Mouse (Mus musculus): ENCODE data around the gene Trim40.

GRCm38 (mm10) chr17:36869284-36869954 lies 20.5 kb downstream of the Trim40 start, which contains the start of gene Trim10:
- TF ChIP-seq GATA1 (IDR thresholded peaks at IDR 0.05; ENCODE audit: borderline replicate concordance, low read length) (no peak), FLI1 (IDR thresholded peaks at IDR 0.05; ENCODE audit: low read length) (no peak)
